Mouse (Mus musculus): ENCODE results near the gene Actl11. TPM values are rescaled to one million over a fixed set of nuclear protein-coding genes. Genes with fewer than 3 reads are reported as not detected.

Gene Actl11
- total and polyA plus RNA-seq, 3 experiments, result not detected

GRCm38 (mm10) chr9:107923021-107923420, 5.2 kb upstream of the Actl11 start:
- DNase-seq, result peak; percentile 45

DNA sequence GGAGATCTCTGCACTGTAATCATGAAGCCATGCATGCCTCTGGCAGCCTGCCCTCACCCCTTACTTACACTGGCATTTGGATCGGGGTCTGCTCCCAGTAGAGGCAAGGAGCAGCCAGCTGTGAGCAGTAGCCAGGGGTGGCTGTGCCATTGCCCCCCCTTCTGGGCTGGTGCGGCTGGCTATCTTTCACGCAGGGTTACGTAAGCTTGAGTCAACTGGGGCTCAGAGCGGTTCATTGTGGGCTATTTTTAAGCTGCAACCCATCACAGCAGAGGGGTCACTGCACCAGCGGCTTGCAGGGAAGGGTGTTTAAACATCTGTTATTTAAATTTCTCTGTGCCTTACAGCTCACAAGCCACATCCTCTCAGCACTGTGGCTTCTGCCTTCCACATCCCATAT, 4.3 kb upstream of the Actl11 start:
- no peak for DNase-seq

DNA sequence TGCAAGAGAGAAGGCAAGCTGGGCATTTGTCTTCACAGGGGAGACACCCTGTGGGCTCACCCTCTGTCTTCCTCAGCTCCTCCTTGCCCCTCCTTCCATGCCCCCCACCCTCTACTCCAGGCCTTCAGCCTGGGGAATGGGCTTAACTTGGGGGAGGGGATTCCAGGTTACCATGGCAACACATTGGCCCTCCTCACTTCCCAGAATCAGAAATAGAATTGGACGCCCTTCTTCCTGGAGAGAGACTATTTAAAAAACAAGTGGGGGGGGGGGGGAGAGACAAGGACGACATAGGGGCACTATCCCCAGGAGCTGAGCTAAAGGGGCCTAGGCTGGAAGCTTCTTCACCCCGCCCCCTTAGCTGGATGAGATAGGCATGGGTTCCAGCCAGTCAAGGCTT, 3.0 kb upstream of the Actl11 start:
- DNase-seq, result no peak

DNA sequence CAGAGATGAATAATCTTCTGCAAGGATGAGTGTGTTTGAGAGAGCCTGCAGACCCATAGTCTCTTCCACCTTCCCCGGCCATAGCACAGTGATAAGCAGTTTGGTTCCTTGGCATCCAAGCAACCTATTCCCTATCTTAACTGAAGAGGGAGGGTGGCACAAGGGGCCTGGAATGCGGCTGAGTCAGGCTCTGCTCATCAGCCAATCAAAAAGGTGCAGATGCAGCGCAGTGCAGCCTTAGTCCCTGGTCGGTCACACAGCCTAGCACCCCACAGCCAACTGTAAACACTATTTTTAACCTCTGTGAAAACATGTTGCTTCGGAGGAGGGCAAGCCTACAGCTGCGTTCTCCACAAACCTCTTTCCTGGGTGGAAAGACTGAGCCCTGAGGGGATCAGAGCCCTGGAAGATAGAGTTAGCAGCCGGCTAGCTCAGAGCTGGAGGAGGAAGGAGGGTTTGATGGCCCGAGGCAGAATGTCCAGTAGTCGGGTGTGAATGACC, 1.3 kb upstream of the Actl11 start:
- DNase-seq, result no peak

DNA sequence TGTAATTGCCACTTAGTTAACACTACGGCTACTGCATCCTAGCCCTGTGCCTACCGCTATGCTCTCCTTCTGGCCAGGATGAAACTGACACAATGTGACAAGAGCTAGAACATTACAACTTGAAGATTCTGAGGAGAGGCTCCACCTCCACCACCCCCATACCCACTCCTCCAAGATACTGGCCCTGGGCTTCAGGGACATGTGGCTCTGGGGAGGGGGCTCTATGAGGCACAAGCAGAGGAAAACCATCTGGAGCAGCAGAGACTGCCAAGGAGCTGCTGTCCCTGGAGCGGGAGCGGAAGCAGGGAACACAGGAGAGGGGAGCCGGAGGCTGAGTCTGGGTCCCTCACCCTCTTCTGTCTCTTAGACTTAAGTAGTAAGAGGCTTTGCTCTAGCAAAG, 520 bp upstream of the Actl11 start:
- DNase-seq, result no peak

GRCm38 (mm10) chr9:107932221-107932620, 4.0 kb downstream of the Actl11 start:
- no peak for DNase-seq

DNA sequence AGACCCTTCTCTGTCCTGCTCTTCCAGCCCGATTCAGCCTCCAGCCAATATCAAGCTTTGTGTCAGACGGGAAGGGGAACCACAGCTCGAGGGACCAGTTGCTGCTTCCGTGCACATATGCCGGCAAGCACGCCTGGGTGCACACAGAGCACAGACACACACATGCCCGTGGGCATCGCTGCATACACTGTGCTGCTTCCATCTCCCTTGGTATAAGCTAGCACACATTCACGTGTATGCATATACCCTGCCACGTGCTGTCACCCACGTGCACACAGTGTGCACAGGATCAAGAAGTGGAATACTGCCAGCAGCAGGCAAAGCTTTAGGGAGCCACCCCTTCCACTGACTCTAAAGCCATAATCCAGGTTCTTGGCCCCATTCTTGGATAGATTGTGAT, 5.9 kb downstream of the Actl11 start:
- DNase-seq, result no peak

GRCm38 (mm10) chr9:107935374-107935773, 7.1 kb downstream of the Actl11 start, which contains the start of gene Camkv:
Camkv (plus strand) TSS chr9:107935674.
- DNase-seq, result no peak

- peak; percentile 33 for DNase-seq
Measured at GRCm38 (mm10) chr9:107935790-107936214, 7.5 kb downstream of the Actl11 start.

- DNase-seq, result peak; percentile 24
Measured at GRCm38 (mm10) chr9:107936215-107936822, 8.1 kb downstream of the Actl11 start.

DNA sequence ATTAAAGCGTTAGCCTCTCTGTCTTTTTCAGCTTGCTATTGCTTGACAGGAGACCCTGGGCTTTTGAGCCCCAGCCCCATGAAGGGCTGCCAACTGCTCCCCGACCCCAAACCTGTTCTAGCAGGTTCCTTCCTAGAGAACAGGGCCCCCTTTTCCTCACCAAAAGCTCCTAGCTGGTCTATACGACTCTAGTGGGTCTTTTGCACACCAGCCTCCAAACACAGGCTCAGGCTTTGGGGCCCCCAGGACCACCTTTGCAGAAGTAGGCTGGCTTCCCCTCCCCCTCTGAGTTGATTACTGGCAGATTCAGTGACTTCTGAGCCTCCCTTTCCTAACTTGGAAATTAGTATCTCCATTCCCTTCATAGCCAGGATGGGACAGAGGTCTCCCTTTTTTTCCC, 8.6 kb downstream of the Actl11 start:
- no peak for DNase-seq

DNA sequence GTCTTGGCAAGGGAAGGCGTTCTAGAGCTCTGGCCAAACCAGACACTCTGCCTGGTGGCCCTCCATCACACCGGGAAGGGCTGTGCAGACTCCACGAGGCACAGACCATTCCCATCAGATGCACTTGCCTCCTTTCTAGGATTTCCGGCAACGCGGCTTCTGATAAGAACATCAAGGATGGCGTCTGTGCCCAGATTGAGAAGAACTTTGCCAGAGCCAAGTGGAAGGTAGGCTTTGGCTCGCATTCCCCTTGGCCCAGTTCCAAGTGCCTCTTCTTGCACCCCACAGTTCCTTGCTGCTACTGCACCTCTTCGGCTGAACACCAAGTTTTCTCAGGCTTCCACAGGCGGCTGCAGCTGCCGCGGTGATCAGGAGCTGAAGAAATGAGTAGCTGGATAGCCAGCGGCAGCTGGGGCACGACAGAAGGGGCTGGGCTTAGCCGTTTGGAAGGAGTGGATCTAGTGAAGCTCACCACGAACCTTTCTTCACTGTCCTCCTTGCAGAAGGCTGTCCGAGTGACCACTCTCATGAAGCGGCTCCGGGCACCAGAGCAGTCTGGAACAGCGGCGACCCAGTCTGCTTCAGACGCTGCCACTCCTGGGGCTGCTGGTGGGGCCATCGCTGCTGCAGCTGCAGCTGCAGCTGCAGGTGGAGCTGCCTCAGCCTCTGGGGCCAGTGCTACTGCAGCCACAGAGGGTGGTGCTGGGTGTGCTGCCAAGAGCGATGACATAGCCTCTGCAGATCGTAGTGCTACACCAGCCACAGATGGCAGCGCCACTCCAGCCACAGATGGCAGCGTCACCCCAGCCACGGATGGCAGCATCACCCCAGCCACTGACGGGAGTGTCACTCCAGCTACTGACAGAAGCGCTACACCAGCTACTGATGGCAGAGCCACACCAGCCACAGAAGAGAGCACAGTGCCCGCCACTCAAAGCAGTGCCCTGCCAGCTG, 19.2 kb downstream of the Actl11 start:
- DNase-seq, result no peak

DNA sequence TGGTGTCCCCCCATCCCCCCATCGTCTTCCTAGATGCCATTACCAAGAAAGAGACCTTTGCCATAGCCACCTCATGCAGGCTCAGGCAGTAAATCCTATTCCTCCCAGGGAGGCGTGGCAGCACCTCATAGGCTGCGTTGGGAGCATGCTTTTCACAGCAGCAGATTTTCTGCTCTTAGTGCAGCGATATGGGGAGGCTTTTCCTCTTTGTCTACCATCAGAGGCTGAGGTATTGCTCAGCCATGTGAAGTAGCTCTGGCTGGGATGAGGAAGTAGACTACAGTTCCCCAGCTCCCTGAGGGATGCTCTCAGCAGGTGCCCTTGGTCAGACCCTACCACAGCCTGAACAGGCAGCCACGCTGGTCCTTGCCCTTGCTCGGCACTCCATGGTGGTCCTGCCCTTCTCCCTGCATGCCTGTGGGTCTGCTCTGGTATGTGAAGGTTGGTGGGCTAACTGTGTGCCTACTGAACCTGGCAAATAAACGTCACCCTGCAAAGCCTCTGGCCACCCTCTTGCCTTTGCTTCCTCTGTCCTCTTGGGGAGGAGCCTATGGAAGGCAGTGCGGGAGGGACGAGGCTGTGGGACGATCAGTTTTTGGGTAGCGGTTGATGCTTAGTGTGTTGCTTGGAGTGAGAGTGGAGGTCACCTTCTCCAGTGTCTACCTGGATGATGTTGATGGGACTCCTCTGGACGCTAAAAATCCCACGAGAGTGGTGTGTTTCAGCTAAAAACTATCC, 21.1 kb downstream of the Actl11 start:
- no peak for DNase-seq

GRCm38 (mm10) chr9:107949922-107950235, 21.6 kb downstream of the Actl11 start, which contains the start of gene Traip:
Traip (plus strand) TSS chr9:107950136.
- DNase-seq, result no peak

GRCm38 (mm10) chr9:107950460-107951355, 22.4 kb downstream of the Actl11 start:
- DNase-seq, result peak; percentile 94

GRCm38 (mm10) chr9:107955613-107956289, 27.5 kb downstream of the Actl11 start:
- no peak for DNase-seq

DNA sequence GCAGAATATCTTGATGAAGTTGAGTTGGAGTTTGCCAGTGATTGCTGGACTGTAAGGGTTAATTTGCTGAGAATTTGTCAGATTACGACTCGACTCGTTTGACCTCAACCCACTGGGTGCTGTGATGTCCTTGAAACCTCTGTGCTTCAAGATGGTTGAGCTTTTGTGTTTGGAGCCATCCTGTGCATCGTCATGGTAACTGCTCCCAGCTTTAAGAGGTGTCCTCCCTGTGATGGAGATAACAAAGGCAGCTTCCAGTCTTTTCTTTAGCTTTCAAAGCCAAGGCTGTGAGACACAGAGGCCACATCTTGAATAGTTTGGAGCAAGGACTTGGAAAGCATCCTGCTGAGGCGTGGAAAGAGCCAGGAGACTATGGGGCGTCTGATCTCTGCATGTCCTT, 28.9 kb downstream of the Actl11 start:
- DNase-seq, result no peak

GRCm38 (mm10) chr9:107959896-107960295, 31.6 kb downstream of the Actl11 start:
- DNase-seq, result peak; percentile 71

- no peak for DNase-seq
Measured at GRCm38 (mm10) chr9:107960928-107961327, 32.7 kb downstream of the Actl11 start.

DNA sequence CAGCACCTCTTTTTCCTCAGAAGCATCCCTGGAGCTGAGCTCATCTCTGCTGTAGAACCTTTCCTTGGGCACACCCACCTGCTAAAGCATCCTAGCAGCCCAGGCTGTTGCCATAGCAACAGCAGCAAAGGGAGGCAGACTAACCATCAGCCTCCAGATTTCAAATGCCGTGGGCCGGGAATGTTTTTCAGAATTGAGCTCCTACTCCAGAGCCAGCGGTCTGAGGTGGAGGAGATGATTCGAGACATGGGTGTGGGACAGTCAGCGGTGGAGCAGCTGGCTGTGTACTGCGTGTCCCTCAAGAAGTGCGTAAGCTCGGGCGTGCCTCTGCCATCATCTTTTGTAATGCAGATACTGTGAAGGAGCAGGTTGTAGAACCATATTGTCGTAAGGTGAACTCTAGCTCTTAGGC, 33.1 kb downstream of the Actl11 start:
- DNase-seq, result no peak

- no peak for DNase-seq
Measured at GRCm38 (mm10) chr9:107961881-107962280, 33.6 kb downstream of the Actl11 start.
